Mouse (Mus musculus) liver, embryonic 12.5 days (tissue): ENCODE data around the gene Colgalt1. TPM values are rescaled to one million over a fixed set of nuclear protein-coding genes. Genes with fewer than 3 reads are reported as not detected.
A peak's percentile ranks its signal among the peaks of the same experiment; 100 is the strongest.

Source experiments
- ATAC-seq: fragments of 200-750 bp; cut with Nextera tagmentation; 2 replicates; pipeline ENCODE4 v1.8.0; 2017; ENCODE audit warnings: moderate number of reproducible peaks, mild to moderate bottlenecking, moderate library complexity
- H3K27ac ChIP-seq: fragments of 300-500 bp; sonication (generic); 2 replicates; pipeline ENCODE4 v1.5.1; 2016; ENCODE audit warnings: mild to moderate bottlenecking
- H3K27me3 ChIP-seq: fragments of 300-500 bp; sonication (generic); replicated peaks from 2 replicates; pipeline ENCODE4 v1.6.1; 2016; ENCODE audit warnings: mild to moderate bottlenecking, moderate library complexity
- H3K36me3 ChIP-seq: fragments of 300-500 bp; sonication (generic); 2 replicates; pipeline ENCODE4 v1.6.1; 2016; ENCODE audit warnings: mild to moderate bottlenecking, moderate library complexity
- H3K4me1 ChIP-seq: fragments of 300-500 bp; sonication (generic); 2 replicates; pipeline ENCODE4 v1.6.1; 2016
- H3K4me2 ChIP-seq: fragments of 300-500 bp; sonication (generic); 2 replicates; pipeline ENCODE4 v1.6.1; 2016; ENCODE audit warnings: mild to moderate bottlenecking, moderate library complexity
- H3K4me3 ChIP-seq: fragments of 300-500 bp; sonication (generic); 2 replicates; pipeline ENCODE4 v1.5.1; 2016; ENCODE audit warnings: mild to moderate bottlenecking, moderate library complexity
- H3K9ac ChIP-seq: fragments of 300-500 bp; sonication (generic); 2 replicates; pipeline ENCODE4 v1.6.1; 2016; ENCODE audit warnings: mild to moderate bottlenecking, moderate library complexity
- H3K9me3 ChIP-seq: fragments of 300-500 bp; sonication (generic); replicated peaks from 2 replicates; pipeline ENCODE4 v1.6.1; 2016; ENCODE audit warnings: mild to moderate bottlenecking, moderate library complexity
- WGBS: fragments of 180-500 bp; shearing (Covaris S2); methylation state at CpG from one replicate; pipeline ENCODE4 v1.1.7; 2016; ENCODE audit not compliant: insufficient replicate concordance; 5-methylcytosine and 5-hydroxymethylcytosine counted together
- polyA plus RNA-seq: library from polyadenylated mRNA; unstranded; fragments of >200 nt; fragmentation: Nextera tagmentation; extraction: Ambion mirVana; gene quantifications from 2 replicates; pipeline ENCODE4 v1.2.1, GENCODE M21; 2016

Gene Colgalt1
- polyA plus RNA-seq, 1 experiment from 2014 or later, result 30.1 TPM

- Histone ChIP-seq H3K4me3 (peak overlapping the region; percentile 81), H3K27ac (peak overlapping the region; percentile 97), H3K9ac (peak overlapping the region; percentile 94), H3K4me2 (peak overlapping the region; percentile 93), H3K9me3 (no peaks in the 10 kb centered on the region), H3K36me3 (peaks cover 13% of the 10 kb centered on the region), H3K27me3 (0 out of 2 replicates have a peak, but pooled peaks cover 3% of the 10 kb centered on the region), H3K4me1 (peaks cover 59% of the 10 kb centered on the region)
- 3% methylated on average over 54 of the region's 60 CpGs for WGBS
- ATAC-seq, result peak; percentile 30
Measured at GRCm38 (mm10) chr8:71592374-71593170, 18.2 kb upstream of the Colgalt1 start.

- Histone ChIP-seq H3K36me3 (peaks cover 13% of the 10 kb centered on the region), H3K27me3 (0 out of 2 replicates have a peak, but pooled peaks cover 3% of the 10 kb centered on the region), H3K4me1 (peaks cover 59% of the 10 kb centered on the region), H3K4me2 (peak overlapping the region; percentile 93), H3K27ac (no peak overlapping the region), H3K4me3 (no peak overlapping the region), H3K9ac (no peak overlapping the region), H3K9me3 (no peaks in the 10 kb centered on the region)
- no peak for ATAC-seq
- 91% methylated on average over 8 of the region's 8 CpGs for WGBS
Measured at GRCm38 (mm10) chr8:71593556-71594323, 17.1 kb upstream of the Colgalt1 start.

- H3K27me3 ChIP-seq, result 0 out of 2 replicates have a peak, but pooled peaks cover 3% of the 10 kb centered on the region
- no peak overlapping the region for H3K27ac ChIP-seq
- peaks cover 59% of the 10 kb centered on the region for H3K4me1 ChIP-seq
- H3K36me3 ChIP-seq, result peaks cover 13% of the 10 kb centered on the region
- H3K9ac ChIP-seq, result no peak overlapping the region
- H3K4me3 ChIP-seq, result no peak overlapping the region
- 84% methylated on average over 4 of the region's 4 CpGs for WGBS
- H3K9me3 ChIP-seq, result no peaks in the 10 kb centered on the region
- H3K4me2 ChIP-seq, result no peak overlapping the region
- no peak for ATAC-seq
Measured at GRCm38 (mm10) chr8:71594324-71594722, 16.5 kb upstream of the Colgalt1 start.

GRCm38 (mm10) chr8:71595862-71596261 lies 14.9 kb upstream of the Colgalt1 start:
- ATAC-seq, result peak; percentile 2; the same call in 1 of the 2 replicates
- Histone ChIP-seq H3K4me2 (peak overlapping the region; percentile 23), H3K9ac (no peak overlapping the region)

GRCm38 (mm10) chr8:71596384-71596783 lies 14.4 kb upstream of the Colgalt1 start:
- H3K4me2 ChIP-seq, result no peak overlapping the region
- H3K9ac ChIP-seq, result no peak overlapping the region
- H3K27ac ChIP-seq, result no peak overlapping the region
- H3K27me3 ChIP-seq, result peaks cover 22% of the 10 kb centered on the region
- 48% methylated on average over 6 of the region's 6 CpGs for WGBS
- ATAC-seq, result no peak
- peaks cover 44% of the 10 kb centered on the region for H3K4me1 ChIP-seq
- H3K4me3 ChIP-seq, result no peak overlapping the region
- no peaks in the 10 kb centered on the region for H3K9me3 ChIP-seq
- H3K36me3 ChIP-seq, result peaks cover 16% of the 10 kb centered on the region

More at GRCm38 (mm10) chr8:71595862-71596261, 14.9 kb upstream of the Colgalt1 start:
- Histone ChIP-seq H3K9me3 (no peaks in the 10 kb centered on the region), H3K27me3 (peaks cover 17% of the 10 kb centered on the region), H3K36me3 (peaks cover 16% of the 10 kb centered on the region), H3K4me3 (no peak overlapping the region), H3K4me1 (peaks cover 49% of the 10 kb centered on the region), H3K27ac (no peak overlapping the region)
- WGBS, result 8% methylated on average over 27 of the region's 27 CpGs

- H3K9me3 ChIP-seq, result no peaks in the 10 kb centered on the region
- H3K9ac ChIP-seq, result no peak overlapping the region
- peaks cover 16% of the 10 kb centered on the region for H3K36me3 ChIP-seq
- peaks cover 41% of the 10 kb centered on the region for H3K4me1 ChIP-seq
- peaks cover 26% of the 10 kb centered on the region for H3K27me3 ChIP-seq
- H3K27ac ChIP-seq, result no peak overlapping the region
- H3K4me3 ChIP-seq, result no peak overlapping the region
- WGBS, result 63% methylated on average over 4 of the region's 4 CpGs
- H3K4me2 ChIP-seq, result no peak overlapping the region
- ATAC-seq, result no peak
Measured at GRCm38 (mm10) chr8:71596798-71597197, 14.0 kb upstream of the Colgalt1 start.

GRCm38 (mm10) chr8:71597451-71597850 lies 13.3 kb upstream of the Colgalt1 start, which contains the start of gene Fam129c:
Gene Fam129c (plus strand): TSS chr8:71597648.
- Histone ChIP-seq H3K4me1 (peaks cover 47% of the 10 kb centered on the region), H3K4me2 (no peak within 1 kb of the TSS), H3K9me3 (no peaks in the 10 kb centered on the region), H3K27ac (no peak within 1 kb of the TSS), H3K9ac (no peak within 1 kb of the TSS), H3K27me3 (peaks cover 33% of the 10 kb centered on the region), H3K4me3 (no peak within 1 kb of the TSS), H3K36me3 (peaks cover 16% of the 10 kb centered on the region)
- ATAC-seq, result no peak
- 76% methylated on average over 3 of the region's 3 CpGs for WGBS

- ATAC-seq, result no peak
- peaks cover 42% of the 10 kb centered on the region for H3K27me3 ChIP-seq
- H3K36me3 ChIP-seq, result peaks cover 16% of the 10 kb centered on the region
- no peaks in the 10 kb centered on the region for H3K9me3 ChIP-seq
- peaks cover 47% of the 10 kb centered on the region for H3K4me1 ChIP-seq
- no peak overlapping the region for H3K9ac ChIP-seq
- no peak overlapping the region for H3K4me3 ChIP-seq
- no peak overlapping the region for H3K4me2 ChIP-seq
- H3K27ac ChIP-seq, result no peak overlapping the region
Measured at GRCm38 (mm10) chr8:71598375-71598774, 12.4 kb upstream of the Colgalt1 start.

GRCm38 (mm10) chr8:71598841-71599240 lies 12.0 kb upstream of the Colgalt1 start:
- Histone ChIP-seq H3K4me1 (peaks cover 43% of the 10 kb centered on the region), H3K27ac (no peak overlapping the region), H3K4me3 (no peak overlapping the region), H3K27me3 (peaks cover 47% of the 10 kb centered on the region), H3K9ac (no peak overlapping the region), H3K9me3 (no peaks in the 10 kb centered on the region), H3K36me3 (peaks cover 15% of the 10 kb centered on the region), H3K4me2 (no peak overlapping the region)
- no peak for ATAC-seq
- WGBS, result 69% methylated on average over 5 of the region's 5 CpGs

- Histone ChIP-seq H3K4me2 (peak overlapping the region; percentile 58), H3K9me3 (no peaks in the 10 kb centered on the region), H3K27me3 (peaks cover 60% of the 10 kb centered on the region), H3K9ac (no peak overlapping the region), H3K4me1 (peaks cover 21% of the 10 kb centered on the region), H3K36me3 (peaks cover 2% of the 10 kb centered on the region; the same call in 1 of the 2 replicates), H3K27ac (no peak overlapping the region), H3K4me3 (peak overlapping the region; percentile 33)
- WGBS, result 4% methylated on average over 65 of the region's 65 CpGs
- ATAC-seq, result no peak
Measured at GRCm38 (mm10) chr8:71601939-71602665, 8.7 kb upstream of the Colgalt1 start.

GRCm38 (mm10) chr8:71602666-71603334 lies 8.0 kb upstream of the Colgalt1 start:
- Histone ChIP-seq H3K9ac (no peak overlapping the region), H3K4me1 (peaks cover 20% of the 10 kb centered on the region), H3K4me3 (peak overlapping the region; percentile 33), H3K36me3 (peaks cover 2% of the 10 kb centered on the region; the same call in 1 of the 2 replicates), H3K27ac (no peak overlapping the region), H3K9me3 (no peaks in the 10 kb centered on the region), H3K4me2 (peak overlapping the region; percentile 58), H3K27me3 (peaks cover 57% of the 10 kb centered on the region)
- WGBS, result 6% methylated on average over 32 of the region's 32 CpGs
- ATAC-seq, result peak; percentile 33; the same call in 1 of the 2 replicates
